Mouse (Mus musculus): Measurements from ENCODE around the gene Mepce.
"Not testable (repeated sequence)": the region's sequence is repeated elsewhere in the genome, so short reads cannot be mapped to it uniquely, and the experiment has no call there.

The Mepce gene

DNA sequence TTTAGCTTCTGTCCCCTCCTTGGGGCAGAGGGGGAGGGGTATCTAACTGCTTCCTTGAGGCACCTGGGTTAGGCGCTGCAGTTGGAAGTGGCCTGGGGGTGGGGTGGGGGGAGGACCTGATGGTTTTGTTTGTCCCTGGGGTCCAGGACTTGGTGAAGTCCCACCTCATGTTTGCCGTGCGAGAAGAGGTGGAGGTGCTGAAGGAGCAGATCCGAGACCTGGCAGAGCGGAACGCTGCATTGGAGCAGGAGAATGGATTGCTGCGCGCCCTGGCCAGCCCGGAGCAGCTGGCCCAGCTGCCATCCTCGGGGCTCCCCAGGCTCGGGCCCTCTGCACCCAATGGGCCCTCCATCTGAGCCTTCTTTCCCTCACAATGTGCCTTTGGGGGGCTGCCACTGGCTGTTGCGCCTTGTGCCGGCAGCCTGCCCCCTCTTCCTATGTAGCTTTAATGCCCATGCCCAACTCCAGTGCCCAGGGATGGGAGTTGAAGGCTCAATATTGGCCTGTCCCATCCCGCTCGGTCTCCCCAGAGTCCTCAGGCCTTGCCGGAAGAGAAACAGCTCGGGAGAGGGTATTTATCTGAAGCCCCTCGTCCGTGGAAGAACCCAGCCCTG lies 28.4 kb downstream of the Mepce start:
- in situ Hi-C loops (cut with MboI): no loop called here

- in situ Hi-C loops (cut with MboI): no loop called here
Measured at GRCm38 (mm10) chr5:137757887-137758286, 29.6 kb downstream of the Mepce start.

DNA sequence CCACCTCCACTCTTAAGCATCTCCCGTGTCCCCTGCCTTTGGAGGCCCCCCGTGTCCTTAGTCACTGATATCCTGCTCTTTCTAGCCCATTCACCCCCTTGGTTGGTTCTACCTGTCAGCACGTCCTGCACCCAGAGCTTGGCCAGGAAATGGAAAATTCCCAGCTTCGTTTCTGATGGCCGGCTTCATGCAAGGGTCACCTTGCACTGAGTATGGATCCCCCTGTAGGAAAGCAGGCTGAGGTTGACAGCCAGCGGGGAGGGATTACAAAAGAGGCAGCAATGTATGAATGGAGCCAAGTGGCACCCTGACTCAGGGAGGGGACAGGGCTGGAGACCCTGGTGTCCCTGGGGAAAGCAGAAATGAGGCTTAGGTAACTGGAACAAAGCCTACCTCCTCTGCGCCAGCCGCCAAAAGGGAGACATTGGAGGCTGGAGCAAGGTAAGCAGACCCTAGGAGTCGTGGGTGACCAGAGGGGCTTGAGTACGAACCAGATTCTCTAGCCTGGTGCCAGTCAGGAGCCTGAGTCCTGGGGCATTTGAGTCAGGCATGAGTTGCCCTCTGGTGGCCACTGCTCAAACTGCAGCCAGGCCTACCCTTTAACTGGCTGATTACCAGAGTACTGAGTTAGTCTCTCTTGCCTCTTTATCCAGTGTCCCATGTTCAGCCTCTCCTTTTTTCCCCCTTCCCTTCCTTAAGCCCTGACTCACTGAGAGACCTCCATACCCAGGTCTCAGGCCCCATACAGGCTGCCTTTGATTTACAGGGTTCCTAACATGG lies 30.4 kb downstream of the Mepce start:
- in situ Hi-C loops (cut with MboI): no loop called here

GRCm38 (mm10) chr5:137756106-137756505 lies 31.3 kb downstream of the Mepce start:
- in situ Hi-C loops (cut with MboI): no loop called here

DNA sequence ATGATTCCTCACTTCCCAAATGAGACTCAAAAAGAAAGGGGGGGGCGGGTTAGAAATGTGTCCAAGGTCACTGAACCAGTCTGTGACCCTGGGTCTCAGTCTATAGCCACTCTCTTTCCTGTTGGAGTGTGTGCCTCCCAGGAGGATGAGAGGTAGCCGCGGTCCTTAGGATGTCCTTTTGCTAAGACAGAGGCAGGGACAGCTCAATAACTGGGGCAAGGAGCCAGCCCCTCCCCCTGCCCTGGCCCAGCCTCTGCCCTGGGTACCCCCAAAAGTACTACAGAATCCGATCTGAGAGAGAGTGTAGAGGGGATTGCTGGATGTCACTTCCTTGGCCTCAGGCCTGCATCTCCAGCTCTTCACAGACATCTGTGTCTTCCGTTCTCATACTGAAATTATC lies 32.0 kb downstream of the Mepce start:
- in situ Hi-C loops (cut with MboI): no loop called here

- in situ Hi-C loops (cut with MboI): no loop called here
Measured at GRCm38 (mm10) chr5:137753111-137753832, 34.2 kb downstream of the Mepce start.

DNA sequence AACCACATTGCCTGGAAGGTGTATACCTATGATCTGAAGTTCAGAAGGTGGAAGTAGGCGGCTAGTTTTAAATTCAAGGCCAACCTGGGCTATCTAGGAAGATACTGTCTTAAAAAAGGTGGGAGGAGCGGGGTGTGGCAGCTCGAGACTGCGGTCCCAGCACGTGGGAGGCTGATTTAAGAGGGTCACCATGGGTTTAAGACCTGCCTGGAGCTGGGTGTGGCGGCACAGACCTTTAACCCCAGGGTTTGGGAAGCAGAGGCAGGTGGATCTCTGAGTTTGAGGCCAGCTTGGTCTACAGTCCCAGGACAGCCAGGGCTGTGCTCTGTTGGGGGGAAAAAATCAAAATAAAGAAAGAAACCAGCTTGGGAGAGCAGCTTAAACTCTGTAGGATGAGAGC lies 35.5 kb downstream of the Mepce start:
- in situ Hi-C loops (cut with MboI): no loop called here

DNA sequence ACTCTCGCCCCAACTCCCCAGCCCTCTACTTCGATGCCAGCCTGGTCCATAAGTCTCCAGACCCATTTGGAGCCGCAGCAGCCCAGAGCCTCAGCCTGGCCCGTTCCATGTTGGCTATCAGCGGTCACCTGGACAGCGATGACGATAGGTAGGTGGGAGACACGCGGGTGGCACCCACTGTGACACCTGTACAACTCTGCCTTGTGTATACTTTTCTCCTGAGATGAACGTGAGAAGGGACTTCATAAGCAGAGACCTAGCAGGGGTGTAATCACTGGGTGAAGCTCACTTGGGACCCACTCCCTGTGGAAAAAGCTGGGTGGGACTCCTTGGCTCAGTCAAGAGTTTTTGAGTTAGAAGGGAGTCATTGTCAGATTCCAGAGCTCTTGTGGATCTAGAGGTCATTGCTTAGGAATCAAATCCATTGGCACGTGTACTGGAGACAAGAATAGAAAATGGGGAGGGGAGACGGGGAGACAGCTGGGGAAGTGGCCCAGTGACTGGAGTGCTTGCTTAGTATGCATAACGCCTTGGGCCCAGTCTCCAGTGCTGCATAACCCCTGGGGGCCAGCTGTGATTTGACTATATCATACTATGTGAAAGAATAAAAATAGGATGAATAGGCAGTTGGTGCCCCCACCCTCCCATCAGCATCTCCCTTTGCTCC lies 36.1 kb downstream of the Mepce start:
- in situ Hi-C loops (cut with MboI): no loop called here

DNA sequence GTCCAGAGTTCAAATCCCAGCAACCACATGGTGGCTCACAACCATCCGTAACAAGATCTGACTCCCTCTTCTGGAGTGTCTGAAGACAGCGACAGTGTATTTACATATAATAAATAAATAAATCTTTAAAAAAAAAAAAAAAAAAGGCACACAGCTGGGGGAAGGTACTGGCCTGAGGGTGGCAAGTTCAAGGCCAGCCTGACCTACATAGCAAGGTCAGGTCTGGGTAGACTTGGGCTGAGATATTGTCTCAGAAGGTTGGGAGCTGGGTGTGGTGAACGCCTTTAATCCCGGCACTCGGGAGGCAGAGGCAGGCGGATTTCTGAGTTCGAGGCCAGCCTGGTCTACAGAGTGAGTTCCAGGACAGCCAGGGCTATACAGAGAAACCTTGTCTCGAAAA lies 37.2 kb downstream of the Mepce start:
- in situ Hi-C loops (cut with MboI): not testable (repeated sequence)

DNA sequence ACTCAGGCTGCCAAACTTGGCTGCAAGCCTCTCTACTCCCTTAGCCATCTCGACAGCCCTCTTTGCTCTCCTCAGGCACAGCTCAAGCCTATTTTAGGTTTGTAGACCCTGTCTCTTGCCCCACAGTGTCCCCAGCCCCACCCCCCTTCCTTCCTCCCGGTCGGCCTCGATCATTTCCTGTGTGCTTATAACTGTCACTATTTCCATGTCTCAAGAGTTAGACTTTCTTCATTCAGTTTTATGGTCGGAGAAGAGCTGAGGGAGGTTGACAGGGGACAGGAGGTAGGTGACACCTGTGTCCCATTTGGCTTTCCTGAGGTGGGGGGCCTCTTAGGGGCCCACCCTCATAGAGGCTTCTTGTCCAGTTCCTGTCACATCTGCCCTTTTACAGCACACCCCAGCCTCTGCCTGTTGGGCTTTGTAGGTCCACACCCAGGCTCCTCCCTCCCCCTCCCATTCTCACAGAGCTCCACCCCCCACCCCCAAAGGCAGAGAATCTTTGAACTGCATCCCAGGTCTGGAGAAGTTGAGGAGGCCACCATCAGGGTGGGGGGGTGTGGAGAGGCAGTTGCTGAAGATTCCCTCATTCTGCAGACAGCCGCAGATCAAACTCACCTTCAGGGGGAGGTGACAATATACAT lies 38.1 kb downstream of the Mepce start:
- in situ Hi-C loops (cut with MboI): no loop called here

DNA sequence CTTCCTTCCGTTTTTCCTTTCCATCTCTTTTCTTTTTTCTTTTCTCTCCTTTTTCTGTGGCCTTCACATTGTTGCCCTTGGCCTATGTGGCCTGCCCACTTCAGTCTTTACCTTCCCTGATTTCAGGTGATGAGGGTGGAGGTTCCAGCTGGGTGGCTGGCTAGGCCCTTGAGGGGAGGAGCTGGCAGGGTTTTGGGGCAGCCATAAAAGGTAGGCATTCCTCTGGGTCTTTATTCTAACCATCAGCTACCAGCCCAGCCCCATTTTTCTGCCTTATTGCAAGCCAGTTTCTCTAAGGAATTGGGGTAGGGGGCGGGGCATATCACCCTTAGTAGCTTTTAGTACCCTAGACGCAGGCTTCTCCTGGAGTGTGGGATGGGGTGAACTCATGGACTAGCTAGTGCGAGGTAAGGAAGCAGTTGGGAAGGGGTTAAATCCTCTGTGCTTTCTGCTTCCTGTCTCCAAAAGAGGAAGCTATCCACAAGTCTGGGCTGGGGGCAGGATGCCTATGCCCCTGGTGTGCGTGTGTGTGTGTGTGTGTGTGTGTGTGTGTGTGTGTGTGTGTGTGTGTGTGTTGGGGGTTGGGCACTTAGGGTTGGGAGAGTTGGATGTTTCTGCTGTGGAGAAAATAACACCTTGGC lies 39.2 kb downstream of the Mepce start:
- in situ Hi-C loops (cut with MboI): no loop called here

DNA sequence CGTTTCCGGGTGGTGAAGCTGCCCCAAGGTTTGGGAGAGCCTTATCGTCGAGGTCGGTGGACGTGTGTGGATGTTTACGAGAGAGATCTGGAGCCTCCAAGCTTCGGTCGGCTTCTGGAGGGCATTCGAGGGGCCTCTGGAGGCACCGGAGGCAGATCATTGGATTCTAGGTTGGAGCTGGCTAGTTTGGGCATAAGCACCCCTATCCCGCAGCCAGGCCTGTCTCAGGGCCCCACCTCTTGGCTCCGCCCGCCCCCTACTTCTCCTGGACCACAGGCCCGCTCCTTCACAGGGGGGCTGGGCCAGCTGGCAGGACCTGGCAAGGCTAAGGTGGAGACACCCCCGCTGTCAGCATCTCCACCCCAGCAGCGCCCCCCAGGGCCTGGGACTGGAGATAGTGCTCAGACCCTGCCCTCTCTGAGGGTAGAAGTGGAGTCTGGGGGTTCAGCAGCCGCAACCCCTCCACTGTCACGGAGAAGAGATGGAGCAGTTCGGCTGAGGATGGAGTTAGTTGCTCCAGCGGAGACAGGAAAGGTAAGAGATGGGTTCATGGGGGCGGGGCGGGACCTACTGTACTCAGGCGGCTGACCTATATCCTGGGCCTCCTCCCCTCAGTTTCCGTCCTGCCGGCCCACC lies 40.0 kb downstream of the Mepce start:
- in situ Hi-C loops (cut with MboI): no loop called here

DNA sequence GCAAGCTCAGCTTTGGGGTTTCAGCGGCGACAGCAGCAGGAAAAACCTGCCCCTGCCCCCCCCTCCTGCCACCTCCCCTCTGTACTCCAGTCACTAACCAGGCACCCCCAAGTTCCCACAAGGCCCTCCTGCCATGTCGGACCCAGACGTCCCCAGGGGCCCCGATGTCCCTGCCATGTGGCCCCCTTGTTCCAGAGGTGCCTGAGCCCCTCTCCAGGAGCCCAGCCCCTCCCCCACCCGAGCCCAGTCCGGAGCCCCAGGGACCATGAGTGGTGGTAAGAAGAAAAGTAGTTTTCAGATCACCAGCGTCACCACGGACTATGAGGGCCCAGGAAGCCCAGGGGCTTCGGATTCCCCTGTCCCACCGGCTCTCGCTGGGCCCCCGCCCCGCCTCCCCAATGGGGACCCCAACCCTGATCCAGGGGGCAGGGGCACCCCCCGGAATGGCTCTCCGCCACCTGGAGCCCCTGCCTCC lies 40.6 kb downstream of the Mepce start:
- in situ Hi-C loops (cut with MboI): no loop called here

DNA sequence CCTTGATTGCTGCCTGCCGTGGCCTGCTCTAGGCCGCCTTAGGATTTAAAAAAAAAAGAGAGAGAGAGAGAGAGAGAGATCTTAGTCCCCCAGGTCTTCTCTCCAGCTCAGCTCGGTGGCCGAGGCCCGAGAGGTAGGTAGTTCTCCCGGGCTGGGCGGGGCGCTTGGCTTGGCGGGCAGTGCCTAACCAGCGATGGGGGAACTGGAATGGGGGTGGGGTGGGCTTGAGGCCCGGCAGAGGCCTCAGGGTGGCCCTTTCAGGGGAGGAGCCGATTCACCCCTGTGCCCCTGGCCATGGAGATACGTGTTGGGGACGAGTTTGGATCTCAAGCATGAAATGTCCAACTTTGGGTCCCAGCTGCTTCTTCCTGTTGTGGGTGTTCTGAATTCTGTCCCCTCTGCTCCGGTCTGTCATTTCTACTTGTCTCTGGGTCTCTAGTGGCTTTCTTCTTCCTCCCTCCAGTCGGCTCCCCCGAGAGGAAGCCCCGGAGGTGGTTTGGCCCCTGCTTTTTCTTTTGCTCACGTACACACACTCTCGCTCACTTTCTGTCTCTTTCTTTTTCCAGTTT lies 41.1 kb downstream of the Mepce start:
- in situ Hi-C loops (cut with MboI): no loop called here

- in situ Hi-C loops (cut with MboI): no loop called here
Measured at GRCm38 (mm10) chr5:137745214-137746171, 42.0 kb downstream of the Mepce start, which contains the start of gene Tsc22d4. TSS of gene Tsc22d4 (plus strand) at chr5:137745730.

- in situ Hi-C loops (cut with MboI): no loop called here
Measured at GRCm38 (mm10) chr5:137744197-137744596, 43.3 kb downstream of the Mepce start.

DNA sequence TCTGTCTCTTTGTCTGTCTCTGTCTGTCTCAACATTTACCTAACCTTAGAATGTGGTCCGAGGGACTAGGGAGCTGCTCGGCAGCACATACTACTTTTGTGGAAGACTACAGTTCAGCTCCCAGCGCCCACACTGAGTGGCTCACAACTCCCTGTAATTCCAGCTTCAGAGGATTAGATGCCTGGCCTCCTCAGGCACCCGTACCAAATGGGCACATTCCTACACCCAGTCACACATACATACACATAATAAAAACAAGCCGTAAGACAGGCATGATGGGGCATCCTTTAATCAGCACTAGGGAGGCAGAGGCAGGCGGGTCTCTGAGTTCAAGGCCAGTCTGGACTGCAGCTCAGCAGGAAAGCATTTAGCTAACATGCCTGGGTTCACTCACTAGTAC lies 44.6 kb downstream of the Mepce start:
- in situ Hi-C loops (cut with MboI): no loop called here

GRCm38 (mm10) chr5:137742048-137742447 lies 45.4 kb downstream of the Mepce start:
- in situ Hi-C loops (cut with MboI): no loop called here
